In the genomic region with DNA sequence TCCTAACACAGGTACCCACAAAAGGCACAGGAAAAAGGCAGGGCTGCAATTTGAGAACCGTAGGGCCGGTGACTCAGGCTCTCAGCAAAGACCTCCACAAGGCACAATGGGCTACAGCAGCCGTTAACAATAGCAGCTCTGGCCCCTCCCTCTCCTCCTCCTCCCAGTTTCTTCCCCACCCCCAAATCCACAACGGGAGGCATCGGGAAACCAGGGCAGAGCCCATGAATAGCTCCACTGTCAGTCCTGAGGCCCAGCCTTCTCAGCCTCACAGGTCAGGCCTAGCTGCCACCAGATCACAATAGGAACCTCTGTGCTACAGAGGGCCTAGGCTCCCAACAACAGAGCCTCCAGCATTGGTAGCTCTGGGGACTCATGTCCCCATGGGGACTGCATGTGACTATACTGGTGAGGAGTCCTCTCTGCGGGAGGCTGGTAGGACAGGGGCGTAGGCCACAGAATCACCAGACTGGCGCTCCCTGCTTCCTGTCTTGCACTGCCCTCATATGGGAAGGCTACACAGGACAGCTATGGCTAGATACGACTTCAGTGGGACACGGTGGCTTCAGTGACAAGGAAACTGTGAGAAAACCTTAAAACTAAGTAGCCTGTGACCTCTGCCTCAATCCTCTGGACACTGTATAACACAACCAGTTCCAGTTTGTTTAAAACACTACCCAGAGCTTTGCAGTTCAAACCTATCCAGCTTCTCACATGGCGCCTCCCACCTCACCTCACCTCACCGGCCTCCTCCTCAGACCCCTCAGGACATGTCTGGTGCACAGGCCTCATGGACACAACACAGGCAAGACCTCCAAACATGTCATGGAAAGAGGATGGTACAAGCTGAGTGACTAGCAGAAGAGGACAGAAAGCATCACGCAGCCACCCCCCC, we compare ENCODE assay signal across 8 mouse cellular contexts. TPM values are rescaled to one million over a fixed set of nuclear protein-coding genes. Genes with fewer than 3 reads are reported as not detected.
DNase-seq lines count a peak whose midpoint lies in the region; ATAC-seq and TF ChIP-seq lines count a peak whose summit lies in the region.

No protein-coding gene starts in this region.

- 34% methylated on average over 13 of the region's 13 CpGs for WGBS in heart, embryonic 13.5 days
- WGBS in lung, embryonic 14.5 days: 36% methylated on average over 13 of the region's 13 CpGs
- WGBS in neural tube, embryonic 14.5 days: 18% methylated on average over 13 of the region's 13 CpGs

- TF ChIP-seq CTCF in lung, embryonic 14.5 days (IDR thresholded peaks at IDR 0.05; ENCODE audit: low read depth): no peak

- in situ Hi-C loops in ES-E14 (cut with MboI; ENCODE audit: low sequenced_read_pairs in 2 of 2, unreplicated experiment in 2 of 2): no loop called here

- H3K4me2 ChIP-seq in heart, embryonic 13.5 days: peak overlapping the region; percentile 55
- H3K4me2 ChIP-seq in lung, embryonic 14.5 days: peak overlapping the region; percentile 48
- peak overlapping the region; percentile 31 for H3K4me2 ChIP-seq in neural tube, embryonic 14.5 days (ENCODE audit: low read depth, low read length)

- no peaks in the 10 kb centered on the region for H3K9me3 ChIP-seq in ES-E14 (ENCODE audit: control insufficient read depth, insufficient read depth, low read depth, low read length)
- H3K9me3 ChIP-seq in heart, embryonic 13.5 days: no peaks in the 10 kb centered on the region
- no peaks in the 10 kb centered on the region for H3K9me3 ChIP-seq in lung, embryonic 14.5 days (ENCODE audit: low read depth, low read length)
- H3K9me3 ChIP-seq in neural tube, embryonic 14.5 days (ENCODE audit: control insufficient read depth, low read length): no peaks in the 10 kb centered on the region

- H3K27ac ChIP-seq in ES-E14 (ENCODE audit: insufficient read depth, low read depth, low read length, poor library complexity, severe bottlenecking): peak overlapping the region; percentile 85
- peak overlapping the region; percentile 89 for H3K27ac ChIP-seq in heart, embryonic 13.5 days (replicated peaks)
- peak overlapping the region; percentile 91 for H3K27ac ChIP-seq in lung, embryonic 14.5 days (ENCODE audit: low read depth)
- peak overlapping the region; percentile 97 for H3K27ac ChIP-seq in neural tube, embryonic 14.5 days (ENCODE audit: low read depth, low read length)

- H3K27me3 ChIP-seq in heart, embryonic 13.5 days (replicated peaks): no peaks in the 10 kb centered on the region
- H3K27me3 ChIP-seq in lung, embryonic 14.5 days (ENCODE audit: insufficient read depth, low read length): no peaks in the 10 kb centered on the region
- no peaks in the 10 kb centered on the region for H3K27me3 ChIP-seq in neural tube, embryonic 14.5 days (ENCODE audit: control insufficient read depth, insufficient read depth, low read length)

- peak overlapping the region; percentile 33 to 41; a peak in 3 of 4 replicates for H3K4me3 ChIP-seq in ES-E14 (ENCODE audit: insufficient read depth in 1 of 2, low read depth in 1 of 2, low read length in 2 of 2, poor library complexity in 1 of 2, severe bottlenecking in 1 of 2)
- peak overlapping the region; percentile 4; the same call in 1 of the 2 replicates for H3K4me3 ChIP-seq in heart, embryonic 13.5 days
- H3K4me3 ChIP-seq in lung, embryonic 14.5 days (ENCODE audit: low read depth, low read length): no peak overlapping the region; the same call in 1 of the 2 replicates
- no peak overlapping the region for H3K4me3 ChIP-seq in neural tube, embryonic 14.5 days (ENCODE audit: low read depth, low read length)

- ATAC-seq in heart, embryonic 13.5 days (ENCODE audit: extremely low read depth, insufficient number of reproducible peaks, low FRiP score, low TSS enrichment): peak; percentile 45; the same call in 1 of the 2 replicates
- peak; percentile 78 for ATAC-seq in lung, embryonic 14.5 days (ENCODE audit: insufficient read depth)
- peak; percentile 81 for ATAC-seq in neural tube, embryonic 14.5 days (ENCODE audit: low read depth)

- peak overlapping the region; percentile 54; the same call in 1 of the 2 replicates for H3K9ac ChIP-seq in ES-E14 (ENCODE audit: insufficient read depth, low read depth, low read length, poor library complexity, severe bottlenecking)
- peak overlapping the region; percentile 70 for H3K9ac ChIP-seq in heart, embryonic 13.5 days
- peak overlapping the region; percentile 47 for H3K9ac ChIP-seq in lung, embryonic 14.5 days
- H3K9ac ChIP-seq in neural tube, embryonic 14.5 days (replicated peaks; ENCODE audit: low read depth, low read length): peak overlapping the region; percentile 29

- H3K4me1 ChIP-seq in ES-E14 (ENCODE audit: control insufficient read depth in 2 of 2, insufficient read depth in 2 of 2, low read length in 2 of 2, poor library complexity in 1 of 2): peaks cover 25 to 61% of the 10 kb centered on the region in 2 experiments
- peaks cover 82% of the 10 kb centered on the region for H3K4me1 ChIP-seq in heart, embryonic 13.5 days
- peaks cover 64% of the 10 kb centered on the region for H3K4me1 ChIP-seq in lung, embryonic 14.5 days (ENCODE audit: insufficient read depth)
- H3K4me1 ChIP-seq in neural tube, embryonic 14.5 days (ENCODE audit: control insufficient read depth, insufficient read depth, low read length): peaks cover 43% of the 10 kb centered on the region

- peak; percentile 71 for DNase-seq in 3134 (ENCODE audit: extremely low read depth, insufficient read length, low spot score)
- peak; percentile 95 for DNase-seq in ES-E14 (ENCODE audit: low read depth, low spot score)
- DNase-seq in embryo, embryonic 9.5 days (ENCODE audit: extremely low spot score): peak; percentile 88
- peak; percentile 69 for DNase-seq in kidney, postnatal 14 days
- peak; percentile 78 for DNase-seq in lung, embryonic 14.5 days
- no peak for DNase-seq in testis, postnatal 10 days (ENCODE audit: low spot score)

- H3K36me3 ChIP-seq in ES-E14 (ENCODE audit: control insufficient read depth, insufficient read depth, low read length, poor library complexity, severe bottlenecking): no peaks in the 10 kb centered on the region
- 0 out of 2 replicates have a peak, but pooled peaks cover 2% of the 10 kb centered on the region for H3K36me3 ChIP-seq in heart, embryonic 13.5 days
- H3K36me3 ChIP-seq in lung, embryonic 14.5 days (ENCODE audit: insufficient read depth): no peaks in the 10 kb centered on the region
- no peaks in the 10 kb centered on the region for H3K36me3 ChIP-seq in neural tube, embryonic 14.5 days (ENCODE audit: control insufficient read depth, insufficient read depth, low read length)

TF ChIP-seq in ES-E14, 5 proteins besides CTCF, POLR2A, EP300 and RAD21:
- no peak for TF ChIP-seq ZC3H11A (IDR thresholded peaks at IDR 0.05; ENCODE audit: borderline replicate concordance, low read depth, low read length)
- TF ChIP-seq HCFC1 (IDR thresholded peaks at IDR 0.05; ENCODE audit: borderline replicate concordance, insufficient read depth, low read length): 0 out of 2 replicates have a peak, but pooled peaks have one; percentile 51

RNA-seq across cellular contexts. Expression of a gene that starts 10.1 kb away (rescaled TPM):
- total RNA-seq in ES-E14 (2012; rRNA removed): 26.5 and 62.7 TPM in 2 replicates
- 40.8 and 42.0 TPM in 2 replicates for polyA plus RNA-seq in heart, embryonic 13.5 days (2015; fragmentation: Nextera tagmentation; extraction: Ambion mirVana)
- polyA plus RNA-seq in lung, embryonic 14.5 days (2014; fragmentation: Nextera tagmentation; extraction: Ambion mirVana): 104 and 105 TPM in 2 replicates
- polyA plus RNA-seq in neural tube, embryonic 14.5 days (2014; fragmentation: Nextera tagmentation; extraction: Ambion mirVana): 45.2 and 66.3 TPM in 2 replicates

RNA-seq across cellular contexts. Expression of a gene that starts 57.1 kb away (rescaled TPM):
- total RNA-seq in ES-E14 (2012; rRNA removed): 13.6 and 16.7 TPM in 2 replicates
- 48.6 and 50.4 TPM in 2 replicates for polyA plus RNA-seq in heart, embryonic 13.5 days (2015; fragmentation: Nextera tagmentation; extraction: Ambion mirVana)
- 167 and 173 TPM in 2 replicates for polyA plus RNA-seq in lung, embryonic 14.5 days (2014; fragmentation: Nextera tagmentation; extraction: Ambion mirVana)
- 102 and 108 TPM in 2 replicates for polyA plus RNA-seq in neural tube, embryonic 14.5 days (2014; fragmentation: Nextera tagmentation; extraction: Ambion mirVana)

Comparison
In these comparisons a context has a peak if more than half of its experiments do, and no peak if none do; other contexts are left out.
1. H3K4me3 ChIP-seq: peak in ES-E14 (2 of 2) and heart, embryonic 13.5 days (single experiment); none in lung, embryonic 14.5 days (single experiment) and neural tube, embryonic 14.5 days (single experiment).
2. Peak in every context shown above with its lines, with median percentiles within 50 percentile points of each other: H3K27ac ChIP-seq, H3K9ac ChIP-seq, ATAC-seq and H3K4me2 ChIP-seq.